Comparison of ENCODE assay signal across 38 mouse cellular contexts in genomic region chr11:58492455-58492854, GRCm38 (mm10). TPM values are rescaled to one million over a fixed set of nuclear protein-coding genes. Genes with fewer than 3 reads are reported as not detected.
"Had no signal": no experiment of that assay in that cellular context is flagged by ENCODE, and none has a peak within 500 bp of the region (broad histone marks: within the 10 kb centered on the region; RNA-seq: fewer than 3 reads in every experiment).

Gene Olfr332 (minus strand): TSS chr11:58492555.

- H3K9ac ChIP-seq: limb, embryonic 12.5 days; limb, embryonic 13.5 days; limb, embryonic 15.5 days; liver, embryonic 12.5 days; liver, embryonic 13.5 days; liver, embryonic 14.5 days; liver, embryonic 15.5 days; liver, postnatal 0 days; lung, embryonic 14.5 days; lung, embryonic 15.5 days; midbrain, embryonic 12.5 days; midbrain, embryonic 13.5 days; midbrain, embryonic 15.5 days; neural tube, embryonic 12.5 days had no signal

- H3K27me3 ChIP-seq: limb, embryonic 12.5 days; limb, embryonic 13.5 days; limb, embryonic 15.5 days; liver, embryonic 12.5 days; liver, embryonic 13.5 days; liver, embryonic 15.5 days; lung, embryonic 15.5 days; midbrain, embryonic 12.5 days; midbrain, embryonic 13.5 days; midbrain, embryonic 15.5 days; neural tube, embryonic 12.5 days had no signal

- H3K27ac ChIP-seq: limb, embryonic 10.5 days; limb, embryonic 12.5 days; limb, embryonic 13.5 days; limb, embryonic 15.5 days; liver, embryonic 12.5 days; liver, embryonic 13.5 days; liver, embryonic 14.5 days; liver, embryonic 15.5 days; lung, embryonic 15.5 days; macrophage; midbrain, embryonic 10.5 days; midbrain, embryonic 12.5 days; midbrain, embryonic 13.5 days; midbrain, embryonic 15.5 days; neural tube, embryonic 12.5 days had no signal

- H3K4me2 ChIP-seq: limb, embryonic 12.5 days; limb, embryonic 13.5 days; limb, embryonic 15.5 days; liver, embryonic 11.5 days; liver, embryonic 12.5 days; liver, embryonic 13.5 days; liver, embryonic 15.5 days; lung, embryonic 14.5 days; lung, embryonic 15.5 days; midbrain, embryonic 11.5 days; midbrain, embryonic 12.5 days; midbrain, embryonic 13.5 days; midbrain, embryonic 15.5 days; neural tube, embryonic 12.5 days had no signal

- H3K4me1 ChIP-seq: limb, embryonic 10.5 days; limb, embryonic 12.5 days; limb, embryonic 13.5 days; limb, embryonic 15.5 days; liver, embryonic 12.5 days; liver, embryonic 13.5 days; liver, embryonic 15.5 days; lung, embryonic 15.5 days; megakaryocyte, embryonic 14.5 days; midbrain, embryonic 10.5 days; midbrain, embryonic 12.5 days; midbrain, embryonic 13.5 days; midbrain, embryonic 15.5 days; neural tube, embryonic 12.5 days had no signal

- H3K4me3 ChIP-seq: limb, embryonic 10.5 days; limb, embryonic 12.5 days; limb, embryonic 13.5 days; limb, embryonic 15.5 days; liver, embryonic 12.5 days; liver, embryonic 13.5 days; liver, embryonic 15.5 days; lung, embryonic 15.5 days; megakaryocyte, embryonic 14.5 days; midbrain, embryonic 10.5 days; midbrain, embryonic 12.5 days; midbrain, embryonic 13.5 days; midbrain, embryonic 15.5 days; myocyte; neural tube, embryonic 12.5 days had no signal

- DNase-seq: left cerebral cortex, postnatal 4 days; liver; liver, embryonic 13.5 days; liver, postnatal 0 days; lung, adult 18-20 months; lung, adult 2 months; lung, embryonic 14.5 days; lung, postnatal 10 days; lung, postnatal 14 days; lung, postnatal 36 days; lung, postnatal 4 days; midbrain, embryonic 14.5 days had no signal

- ATAC-seq: liver, embryonic 12.5 days; liver, postnatal 0 days; lung, postnatal 0 days; midbrain, embryonic 13.5 days; midbrain, embryonic 15.5 days; midbrain, embryonic 16.5 days had no signal

- H3K36me3 ChIP-seq: limb, embryonic 10.5 days; limb, embryonic 12.5 days; limb, embryonic 13.5 days; limb, embryonic 15.5 days; liver, embryonic 12.5 days; liver, embryonic 13.5 days; liver, embryonic 15.5 days; lung, embryonic 15.5 days; midbrain, embryonic 10.5 days; midbrain, embryonic 12.5 days; midbrain, embryonic 13.5 days; midbrain, embryonic 15.5 days; neural tube, embryonic 12.5 days had no signal

- H3K9me3 ChIP-seq: limb, embryonic 10.5 days; limb, embryonic 12.5 days; limb, embryonic 13.5 days; limb, embryonic 15.5 days; liver, embryonic 12.5 days; liver, embryonic 13.5 days; liver, embryonic 15.5 days; lung, embryonic 15.5 days; megakaryocyte, embryonic 14.5 days; midbrain, embryonic 10.5 days; midbrain, embryonic 12.5 days; midbrain, embryonic 13.5 days; midbrain, embryonic 15.5 days; neural tube, embryonic 12.5 days had no signal

RNA-seq across cellular contexts. Expression of gene Olfr332, which starts in this region (rescaled TPM):
- polyA plus RNA-seq: limb, embryonic 10.5 days; limb, embryonic 11.5 days; limb, embryonic 12.5 days; limb, embryonic 13.5 days; limb, embryonic 14.5 days; limb, embryonic 15.5 days; liver, adult 2 months; liver, embryonic 11.5 days; liver, embryonic 12.5 days; liver, embryonic 13.5 days; liver, embryonic 14.5 days; liver, embryonic 15.5 days; liver, embryonic 16.5 days; liver, postnatal 0 days; lung, adult 2 months; lung, embryonic 14.5 days; lung, embryonic 15.5 days; lung, postnatal 0 days; macrophage; midbrain, embryonic 10.5 days; midbrain, embryonic 11.5 days; midbrain, embryonic 12.5 days; midbrain, embryonic 13.5 days; midbrain, embryonic 14.5 days; midbrain, embryonic 15.5 days; midbrain, embryonic 16.5 days; midbrain, postnatal 0 days; myocyte; neural tube, embryonic 11.5 days; neural tube, embryonic 12.5 days had no signal
